Comparison of ENCODE assay signal across 16 mouse cellular contexts in genomic region chr5:122619686-122620296, GRCm38 (mm10). TPM values are rescaled to one million over a fixed set of nuclear protein-coding genes. Genes with fewer than 3 reads are reported as not detected.
DNase-seq lines count a peak whose midpoint lies in the region; ATAC-seq and TF ChIP-seq lines count a peak whose summit lies in the region.
"Had no signal": no experiment of that assay in that cellular context is flagged by ENCODE, and none has a peak within 500 bp of the region (broad histone marks: within the 10 kb centered on the region; RNA-seq: fewer than 3 reads in every experiment).

No protein-coding gene starts in this region.

- H3K4me1 ChIP-seq in forebrain, embryonic 10.5 days, result peaks cover 21% of the 10 kb centered on the region
- 0 out of 2 replicates have a peak, but pooled peaks cover 1% of the 10 kb centered on the region for H3K4me1 ChIP-seq in forebrain, postnatal 0 days (ENCODE audit: insufficient read depth)
- peaks cover 33% of the 10 kb centered on the region for H3K4me1 ChIP-seq in heart, embryonic 15.5 days (replicated peaks)
- peaks cover 4% of the 10 kb centered on the region; the same call in 1 of the 2 replicates for H3K4me1 ChIP-seq in lung, postnatal 0 days (ENCODE audit: insufficient read depth, low read depth, low read length)

- no peaks in the 10 kb centered on the region for H3K36me3 ChIP-seq in forebrain, embryonic 10.5 days (replicated peaks)
- no peaks in the 10 kb centered on the region for H3K36me3 ChIP-seq in forebrain, postnatal 0 days (ENCODE audit: insufficient read depth)
- H3K36me3 ChIP-seq in heart, embryonic 15.5 days, result no peaks in the 10 kb centered on the region
- H3K36me3 ChIP-seq in lung, postnatal 0 days (ENCODE audit: insufficient read depth, low read length), result no peaks in the 10 kb centered on the region
- H3K36me3 ChIP-seq: limb, embryonic 12.5 days; midbrain, embryonic 10.5 days had no signal

- H3K4me2 ChIP-seq in forebrain, postnatal 0 days (ENCODE audit: low read depth), result no peak overlapping the region
- H3K4me2 ChIP-seq in heart, embryonic 15.5 days, result peak overlapping the region; percentile 7; the same call in 1 of the 2 replicates
- H3K4me2 ChIP-seq in lung, postnatal 0 days (replicated peaks; ENCODE audit: low read depth, low read length), result no peak overlapping the region
- H3K4me2 ChIP-seq: limb, embryonic 12.5 days had no signal

- ATAC-seq in forebrain, postnatal 0 days, result no peak
- ATAC-seq in heart, embryonic 15.5 days (replicated peaks; ENCODE audit: insufficient number of reproducible peaks, insufficient read depth, low FRiP score, low read depth), result no peak
- no peak for ATAC-seq in lung, postnatal 0 days
- ATAC-seq: liver, postnatal 0 days had no signal

- H3K27me3 ChIP-seq in forebrain, embryonic 10.5 days (ENCODE audit: poor library complexity, severe bottlenecking), result no peaks in the 10 kb centered on the region
- no peaks in the 10 kb centered on the region for H3K27me3 ChIP-seq in forebrain, postnatal 0 days (ENCODE audit: insufficient read depth, low read length)
- H3K27me3 ChIP-seq in heart, embryonic 15.5 days, result no peaks in the 10 kb centered on the region
- H3K27me3 ChIP-seq in lung, postnatal 0 days (replicated peaks; ENCODE audit: insufficient read depth, low read length), result no peaks in the 10 kb centered on the region
- H3K27me3 ChIP-seq: limb, embryonic 12.5 days had no signal

- no peak overlapping the region for H3K4me3 ChIP-seq in forebrain, embryonic 10.5 days
- no peak overlapping the region for H3K4me3 ChIP-seq in forebrain, postnatal 0 days (ENCODE audit: low read depth, low read length)
- H3K4me3 ChIP-seq in heart, embryonic 15.5 days, result no peak overlapping the region
- H3K4me3 ChIP-seq in lung, postnatal 0 days (ENCODE audit: low read depth, low read length), result no peak overlapping the region
- H3K4me3 ChIP-seq: limb, embryonic 12.5 days; midbrain, embryonic 10.5 days; myocyte had no signal

- no peak overlapping the region for H3K9ac ChIP-seq in forebrain, postnatal 0 days
- no peak overlapping the region for H3K9ac ChIP-seq in heart, embryonic 15.5 days
- H3K9ac ChIP-seq in lung, postnatal 0 days (replicated peaks; ENCODE audit: low read depth), result no peak overlapping the region
- H3K9ac ChIP-seq: limb, embryonic 12.5 days; liver, postnatal 0 days had no signal

- WGBS in forebrain, embryonic 10.5 days, result 87% methylated on average over 9 of the region's 9 CpGs
- 73% methylated on average over 9 of the region's 9 CpGs for WGBS in forebrain, postnatal 0 days
- 37% methylated on average over 9 of the region's 9 CpGs for WGBS in heart, embryonic 15.5 days
- WGBS in lung, postnatal 0 days, result 66% methylated on average over 9 of the region's 9 CpGs

- TF ChIP-seq EP300 in lung, postnatal 0 days (IDR thresholded peaks at IDR 0.05), result no peak

- no peak for DNase-seq in forebrain, embryonic 10.5 days (ENCODE audit: extremely low spot score, low spot score)
- no peak for DNase-seq in forebrain, postnatal 0 days
- DNase-seq in heart, postnatal 36 days, result no peak
- DNase-seq in lung, postnatal 0 days (ENCODE audit: low spot score), result peak; percentile 53
- no peak for DNase-seq in lung, postnatal 25 days (ENCODE audit: low spot score)
- DNase-seq in telencephalon, adult 2 months (ENCODE audit: low read depth, low spot score), result peak; percentile 75
- no peak for DNase-seq in thymus, adult 18-20 months
- DNase-seq: adrenal gland, adult 8-10 months; cerebellum, postnatal 36 days; kidney, adult 8-10 months; liver, postnatal 0 days; spleen, adult 18-20 months had no signal

- peak overlapping the region; percentile 82; the same call in 1 of the 2 replicates for H3K27ac ChIP-seq in forebrain, embryonic 10.5 days
- no peak overlapping the region for H3K27ac ChIP-seq in forebrain, postnatal 0 days (ENCODE audit: low read depth, low read length)
- peak overlapping the region; percentile 96 for H3K27ac ChIP-seq in heart, embryonic 15.5 days
- 0 out of 2 replicates have a peak overlapping the region, but pooled peaks have one; percentile 1 for H3K27ac ChIP-seq in lung, postnatal 0 days (ENCODE audit: low read length)
- H3K27ac ChIP-seq: limb, embryonic 12.5 days; midbrain, embryonic 10.5 days had no signal

- TF ChIP-seq CTCF in forebrain, postnatal 0 days (IDR thresholded peaks at IDR 0.05; ENCODE audit: low read depth), result no peak
- no peak for TF ChIP-seq CTCF in lung, postnatal 0 days (IDR thresholded peaks at IDR 0.05)

- intact Hi-C loops in heart, postnatal 36 days (cut with DNase I), result loop anchor here (2.0 kb wide), 2 partner anchors 59 to 117 kb away; partner anchors contain the start of gene Atp2a2

- H3K9me3 ChIP-seq in forebrain, embryonic 10.5 days, result no peaks in the 10 kb centered on the region
- no peaks in the 10 kb centered on the region for H3K9me3 ChIP-seq in forebrain, postnatal 0 days (ENCODE audit: low read length)
- no peaks in the 10 kb centered on the region for H3K9me3 ChIP-seq in heart, embryonic 15.5 days (replicated peaks)
- no peaks in the 10 kb centered on the region for H3K9me3 ChIP-seq in lung, postnatal 0 days (ENCODE audit: low read length)
- H3K9me3 ChIP-seq: limb, embryonic 12.5 days; midbrain, embryonic 10.5 days had no signal

RNA-seq across cellular contexts. Expression of gene Ift81, which starts 5.5 kb away (rescaled TPM):
- 45.8 and 51.8 TPM in 2 replicates for polyA plus RNA-seq in forebrain, embryonic 10.5 days (2016; fragmentation: Nextera tagmentation; extraction: Ambion mirVana)
- 46.0 and 48.1 TPM in 2 replicates for total RNA-seq in forebrain, postnatal 0 days (2014; rRNA removed)
- polyA plus RNA-seq in forebrain, postnatal 0 days (2015; fragmentation: Nextera tagmentation; extraction: Ambion mirVana), result 62.9 and 67.0 TPM in 2 replicates
- polyA plus RNA-seq in heart, embryonic 15.5 days (2015; fragmentation: Nextera tagmentation; extraction: Ambion mirVana), result 30.7 and 39.3 TPM in 2 replicates
- total RNA-seq in heart, postnatal 36 days (2021), result 10 to 100 TPM; 66.7 to 71.1 TPM
- 29.5 and 38.5 TPM in 2 replicates for polyA plus RNA-seq in lung, postnatal 0 days (2015; fragmentation: Nextera tagmentation; extraction: Ambion mirVana)

RNA-seq across cellular contexts. Expression of gene P2rx7, which starts 23.9 kb away (rescaled TPM):
- polyA plus RNA-seq in forebrain, embryonic 10.5 days (2016; fragmentation: Nextera tagmentation; extraction: Ambion mirVana), result 0.31 and 0.60 TPM in 2 replicates
- 6.0 and 7.2 TPM in 2 replicates for total RNA-seq in forebrain, postnatal 0 days (2014; rRNA removed)
- 1.9 and 2.7 TPM in 2 replicates for polyA plus RNA-seq in forebrain, postnatal 0 days (2015; fragmentation: Nextera tagmentation; extraction: Ambion mirVana)
- polyA plus RNA-seq in heart, embryonic 15.5 days (2015; fragmentation: Nextera tagmentation; extraction: Ambion mirVana), result 3.0 and 3.7 TPM in 2 replicates
- 1 to 10 TPM; 4.4 TPM for total RNA-seq in heart, postnatal 36 days (2021)
- polyA plus RNA-seq in lung, postnatal 0 days (2015; fragmentation: Nextera tagmentation; extraction: Ambion mirVana), result 6.7 and 7.0 TPM in 2 replicates

Comparison
In these comparisons a context has a peak if more than half of its experiments do, and no peak if none do; other contexts are left out.
1. DNase-seq: peak in lung, postnatal 0 days (single experiment) and telencephalon, adult 2 months (single experiment); none in forebrain, embryonic 10.5 days (single experiment), forebrain, postnatal 0 days (single experiment), heart, postnatal 36 days (0 of 2), lung, postnatal 25 days (single experiment) and thymus, adult 18-20 months (0 of 2).